Mouse (Mus musculus): ENCODE measurements at regions not wholly inside any gene's neighbourhood (a gene's known extent, or its start where the extent isn't known, plus 50 kb on each side); places are given as distances from the start of the nearest gene placed in this dataset.

- peak; percentile 84 to 91; a peak in 3 of 4 replicates for ATAC-seq (replicated peaks in 1 of 2; ENCODE audit: insufficient read depth in 1 of 2, low FRiP score in 2 of 2, low TSS enrichment in 1 of 2, low read depth in 1 of 2, poor library complexity in 2 of 2, severe bottlenecking in 2 of 2)
Observed at GRCm38 (mm10) chr12:97872391-97872790, 386.9 kb downstream of the Galc start.

GRCm38 (mm10) chr12:97862921-97863320 is 396.3 kb downstream of the Galc start:
- no peak for ATAC-seq (replicated peaks in 1 of 2; ENCODE audit: insufficient read depth in 1 of 2, low FRiP score in 2 of 2, low TSS enrichment in 1 of 2, low read depth in 1 of 2, poor library complexity in 2 of 2, severe bottlenecking in 2 of 2)

GRCm38 (mm10) chr12:97836202-97836908 is 422.9 kb downstream of the Galc start:
- ATAC-seq (replicated peaks in 1 of 2; ENCODE audit: insufficient read depth in 1 of 2, low FRiP score in 2 of 2, low TSS enrichment in 1 of 2, low read depth in 1 of 2, poor library complexity in 2 of 2, severe bottlenecking in 2 of 2) = no peak

GRCm38 (mm10) chr12:97793364-97794120 is 465.7 kb downstream of the Galc start:
- no peak for ATAC-seq (replicated peaks in 1 of 2; ENCODE audit: insufficient read depth in 1 of 2, low FRiP score in 2 of 2, low TSS enrichment in 1 of 2, low read depth in 1 of 2, poor library complexity in 2 of 2, severe bottlenecking in 2 of 2)

GRCm38 (mm10) chr12:97783476-97783875 is 475.8 kb downstream of the Galc start:
- ATAC-seq (replicated peaks in 1 of 2; ENCODE audit: insufficient read depth in 1 of 2, low FRiP score in 2 of 2, low TSS enrichment in 1 of 2, low read depth in 1 of 2, poor library complexity in 2 of 2, severe bottlenecking in 2 of 2) = no peak

GRCm38 (mm10) chr12:97759116-97759515 is 500.1 kb downstream of the Galc start:
- ATAC-seq (replicated peaks in 1 of 2; ENCODE audit: insufficient read depth in 1 of 2, low FRiP score in 2 of 2, low TSS enrichment in 1 of 2, low read depth in 1 of 2, poor library complexity in 2 of 2, severe bottlenecking in 2 of 2) = no peak

GRCm38 (mm10) chr12:97758624-97759023 is 500.6 kb downstream of the Galc start:
- ATAC-seq (replicated peaks in 1 of 2; ENCODE audit: insufficient read depth in 1 of 2, low FRiP score in 2 of 2, low TSS enrichment in 1 of 2, low read depth in 1 of 2, poor library complexity in 2 of 2, severe bottlenecking in 2 of 2) = no peak

GRCm38 (mm10) chr12:97750166-97750565 is 509.1 kb downstream of the Galc start:
- no peak for ATAC-seq (replicated peaks in 1 of 2; ENCODE audit: insufficient read depth in 1 of 2, low FRiP score in 2 of 2, low TSS enrichment in 1 of 2, low read depth in 1 of 2, poor library complexity in 2 of 2, severe bottlenecking in 2 of 2)

GRCm38 (mm10) chr12:97740927-97741326 is 518.3 kb downstream of the Galc start:
- ATAC-seq (replicated peaks in 1 of 2; ENCODE audit: insufficient read depth in 1 of 2, low FRiP score in 2 of 2, low TSS enrichment in 1 of 2, low read depth in 1 of 2, poor library complexity in 2 of 2, severe bottlenecking in 2 of 2) = no peak

- no peak for ATAC-seq (replicated peaks in 1 of 2; ENCODE audit: insufficient read depth in 1 of 2, low FRiP score in 2 of 2, low TSS enrichment in 1 of 2, low read depth in 1 of 2, poor library complexity in 2 of 2, severe bottlenecking in 2 of 2)
Observed at GRCm38 (mm10) chr12:97732078-97732580, 527.1 kb downstream of the Galc start.

- ATAC-seq (replicated peaks in 1 of 2; ENCODE audit: insufficient read depth in 1 of 2, low FRiP score in 2 of 2, low TSS enrichment in 1 of 2, low read depth in 1 of 2, poor library complexity in 2 of 2, severe bottlenecking in 2 of 2) = no peak
Observed at GRCm38 (mm10) chr12:97720554-97720953, 538.7 kb downstream of the Galc start.

GRCm38 (mm10) chr12:97717812-97718211 is 541.4 kb downstream of the Galc start:
- no peak for ATAC-seq (replicated peaks in 1 of 2; ENCODE audit: insufficient read depth in 1 of 2, low FRiP score in 2 of 2, low TSS enrichment in 1 of 2, low read depth in 1 of 2, poor library complexity in 2 of 2, severe bottlenecking in 2 of 2)
